Mouse (Mus musculus): Measurements from ENCODE around the gene Nfyc. TPM values are rescaled to one million over a fixed set of nuclear protein-coding genes. Genes with fewer than 3 reads are reported as not detected.

Gene Nfyc
- polyA plus RNA-seq, 1 experiment from 2014 or later = 32.0 TPM

DNA sequence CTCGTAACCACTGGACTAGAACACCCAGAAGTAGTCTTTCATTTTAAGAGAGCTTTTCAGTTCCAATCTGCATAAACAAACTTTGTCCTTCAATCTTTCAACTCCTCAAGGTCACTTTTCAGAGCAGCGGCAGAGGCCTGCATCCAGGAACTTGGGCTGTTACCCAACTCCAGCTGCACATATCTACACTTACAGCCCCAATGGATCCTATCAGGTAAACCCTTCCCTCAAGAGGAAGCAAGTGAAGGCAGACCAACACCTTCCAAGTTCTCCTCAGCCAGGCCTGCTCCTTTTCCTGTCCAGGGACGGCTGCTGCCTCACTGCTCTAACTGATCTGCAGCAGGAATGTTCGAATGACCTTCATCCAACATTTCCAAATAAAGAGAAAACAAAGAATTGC lies 17.2 kb downstream of the Nfyc start:
- peaks cover 13% of the 10 kb centered on the region for H3K4me1 ChIP-seq (ENCODE audit: insufficient read depth)
- H3K9ac ChIP-seq (replicated peaks) = peak overlapping the region; percentile 69
- no peaks in the 10 kb centered on the region for H3K9me3 ChIP-seq (ENCODE audit: low read length)
- peak overlapping the region; percentile 60; the same call in 1 of the 2 replicates for H3K4me3 ChIP-seq (ENCODE audit: low read depth, low read length)
- no peak for ATAC-seq
- peak overlapping the region; percentile 68 for H3K27ac ChIP-seq (ENCODE audit: low read depth)
- peak; percentile 14 for DNase-seq
- no peaks in the 10 kb centered on the region for H3K36me3 ChIP-seq (replicated peaks; ENCODE audit: insufficient read depth, low read length)
- 34% methylated on average over 4 of the region's 4 CpGs for WGBS (ENCODE audit: insufficient replicate concordance)
- peak overlapping the region; percentile 80 for H3K4me2 ChIP-seq (ENCODE audit: low read depth, low read length)
- TF ChIP-seq EP300 (IDR thresholded peaks at IDR 0.05; ENCODE audit: low read depth) = no peak
- H3K27me3 ChIP-seq (ENCODE audit: insufficient read depth, low read length) = no peaks in the 10 kb centered on the region

DNA sequence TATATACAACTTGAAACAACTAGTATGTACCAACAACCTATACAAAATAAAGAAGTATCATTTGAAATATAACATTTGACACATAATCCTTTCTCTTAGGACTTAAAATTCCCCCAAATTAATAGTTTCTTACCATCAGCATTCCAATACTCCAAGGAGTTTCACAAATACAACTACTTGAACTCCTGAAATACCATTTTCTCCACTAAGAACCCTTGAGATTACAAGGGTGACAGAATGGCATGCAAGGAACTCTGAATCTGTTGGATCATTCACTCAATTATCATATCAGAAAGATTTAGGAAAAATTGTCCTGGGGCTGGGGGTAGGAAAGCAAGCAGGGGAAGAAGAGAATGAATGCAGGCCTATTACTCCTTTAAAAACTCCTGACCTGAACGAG lies 17.6 kb downstream of the Nfyc start:
- DNase-seq (no peak), ATAC-seq (no peak)
- no peak for TF ChIP-seq EP300 (IDR thresholded peaks at IDR 0.05; ENCODE audit: low read depth)
- no peak for TF ChIP-seq CTCF (IDR thresholded peaks at IDR 0.05; ENCODE audit: low read depth)
- Histone ChIP-seq H3K4me1 (ENCODE audit: insufficient read depth) (peaks cover 13% of the 10 kb centered on the region), H3K27me3 (ENCODE audit: insufficient read depth, low read length) (no peaks in the 10 kb centered on the region), H3K4me3 (ENCODE audit: low read depth, low read length) (peak overlapping the region; percentile 60; the same call in 1 of the 2 replicates), H3K4me2 (ENCODE audit: low read depth, low read length) (peak overlapping the region; percentile 80), H3K36me3 (replicated peaks; ENCODE audit: insufficient read depth, low read length) (no peaks in the 10 kb centered on the region), H3K27ac (ENCODE audit: low read depth) (peak overlapping the region; percentile 68), H3K9ac (replicated peaks) (peak overlapping the region; percentile 69), H3K9me3 (ENCODE audit: low read length) (no peaks in the 10 kb centered on the region)
- 52% methylated on average over 1 of the region's 1 CpGs for WGBS (ENCODE audit: insufficient replicate concordance)

DNA sequence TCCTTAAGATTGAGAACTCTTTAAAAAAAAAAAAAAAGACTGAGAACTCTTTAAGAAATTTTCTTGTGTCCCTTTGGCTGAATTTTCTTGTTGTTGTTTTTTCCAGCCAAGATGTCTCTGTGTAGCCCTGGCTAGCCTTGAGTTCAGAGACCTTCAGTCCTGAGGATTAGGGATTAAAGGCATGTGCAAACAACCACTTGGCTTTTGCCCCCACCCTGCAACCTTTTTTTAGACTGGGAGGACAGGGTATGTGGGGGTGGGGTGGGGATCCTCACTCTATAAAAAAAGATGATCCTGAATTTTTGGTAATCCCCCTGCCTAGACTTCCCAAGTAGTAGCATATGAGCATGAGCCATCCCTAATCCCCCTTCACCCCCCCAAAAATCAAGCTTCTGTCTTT lies 25.6 kb downstream of the Nfyc start:
- Histone ChIP-seq H3K4me1 (ENCODE audit: insufficient read depth) (no peaks in the 10 kb centered on the region; the same call in none of the 2 replicates), H3K27ac (ENCODE audit: low read depth) (peak overlapping the region; percentile 56; the same call in 1 of the 2 replicates), H3K9me3 (ENCODE audit: low read length) (no peaks in the 10 kb centered on the region), H3K36me3 (replicated peaks; ENCODE audit: insufficient read depth, low read length) (no peaks in the 10 kb centered on the region), H3K4me3 (ENCODE audit: low read depth, low read length) (no peak overlapping the region), H3K4me2 (ENCODE audit: low read depth, low read length) (0 out of 2 replicates have a peak overlapping the region, but pooled peaks have one; percentile 15), H3K27me3 (ENCODE audit: insufficient read depth, low read length) (no peaks in the 10 kb centered on the region), H3K9ac (replicated peaks) (no peak overlapping the region)
- no peak for DNase-seq
- TF ChIP-seq EP300 (IDR thresholded peaks at IDR 0.05; ENCODE audit: low read depth) (no peak), CTCF (IDR thresholded peaks at IDR 0.05; ENCODE audit: low read depth) (no peak)
- ATAC-seq = 0 out of 2 replicates have a peak, but pooled peaks have one; percentile 35

DNA sequence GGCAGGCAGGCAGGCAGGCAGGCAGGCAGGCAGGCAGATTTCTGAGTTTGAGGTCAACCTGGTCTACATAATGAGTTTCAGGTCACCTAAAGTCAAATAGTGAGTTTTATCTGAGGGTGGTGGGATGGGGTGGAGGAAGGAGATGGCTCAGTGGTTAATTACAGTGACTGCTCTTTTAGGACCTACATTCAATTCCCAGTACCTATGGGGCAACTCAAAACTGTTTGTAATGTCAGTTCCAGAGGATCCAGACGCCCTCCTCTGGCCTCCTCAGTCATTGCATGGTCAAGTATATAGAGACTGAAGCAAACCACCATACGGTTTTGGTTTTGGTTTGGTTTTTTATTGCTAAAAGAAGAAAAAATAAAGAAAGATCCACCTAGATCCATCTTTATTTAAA lies 29.9 kb downstream of the Nfyc start:
- peak overlapping the region; percentile 19; the same call in 1 of the 2 replicates for H3K27ac ChIP-seq (ENCODE audit: low read depth)
- no peak overlapping the region for H3K9ac ChIP-seq (replicated peaks)
- H3K4me1 ChIP-seq (ENCODE audit: insufficient read depth) = no peaks in the 10 kb centered on the region; the same call in 1 of the 2 replicates
- no peak overlapping the region for H3K4me2 ChIP-seq (ENCODE audit: low read depth, low read length)
- no peaks in the 10 kb centered on the region for H3K36me3 ChIP-seq (replicated peaks; ENCODE audit: insufficient read depth, low read length)
- no peaks in the 10 kb centered on the region for H3K9me3 ChIP-seq (ENCODE audit: low read length)
- no peak overlapping the region for H3K4me3 ChIP-seq (ENCODE audit: low read depth, low read length)
- TF ChIP-seq CTCF (IDR thresholded peaks at IDR 0.05; ENCODE audit: low read depth) (peak; percentile 52), EP300 (IDR thresholded peaks at IDR 0.05; ENCODE audit: low read depth) (no peak)
- peak; percentile 30 for DNase-seq
- ATAC-seq = peak; percentile 53; the same call in 1 of the 2 replicates
- H3K27me3 ChIP-seq (ENCODE audit: insufficient read depth, low read length) = no peaks in the 10 kb centered on the region
- whole genome bisulfite sequencing (ENCODE audit: insufficient replicate concordance) = 28% methylated on average over 2 of the region's 2 CpGs

DNA sequence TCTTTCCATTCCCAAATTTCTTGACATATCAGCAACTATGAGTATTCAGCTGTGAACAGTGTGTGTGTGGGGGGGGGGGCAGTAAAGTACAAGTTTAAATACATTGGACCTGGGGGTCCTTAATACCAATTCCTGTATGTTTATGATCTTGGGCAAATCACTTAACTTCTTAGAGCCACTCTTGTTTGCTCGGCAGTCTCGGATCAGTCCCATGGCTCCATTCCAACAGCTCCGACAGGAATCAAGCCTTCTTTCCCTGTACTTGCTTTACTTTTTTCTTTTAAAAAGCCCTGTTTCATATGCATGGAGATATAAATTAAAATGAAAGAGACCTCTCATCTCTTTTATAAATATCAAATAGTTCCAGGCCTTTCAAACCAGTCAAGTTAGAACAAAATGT lies 30.7 kb downstream of the Nfyc start:
- 73% methylated on average over 3 of the region's 3 CpGs for WGBS (ENCODE audit: insufficient replicate concordance)
- no peak overlapping the region for H3K4me3 ChIP-seq (ENCODE audit: low read depth, low read length)
- no peaks in the 10 kb centered on the region for H3K9me3 ChIP-seq (ENCODE audit: low read length)
- no peaks in the 10 kb centered on the region for H3K36me3 ChIP-seq (replicated peaks; ENCODE audit: insufficient read depth, low read length)
- no peak overlapping the region for H3K27ac ChIP-seq (ENCODE audit: low read depth)
- no peaks in the 10 kb centered on the region for H3K27me3 ChIP-seq (ENCODE audit: insufficient read depth, low read length)
- no peak for DNase-seq
- ATAC-seq = no peak
- TF ChIP-seq EP300 (IDR thresholded peaks at IDR 0.05; ENCODE audit: low read depth) (no peak), CTCF (IDR thresholded peaks at IDR 0.05; ENCODE audit: low read depth) (no peak)
- H3K9ac ChIP-seq (replicated peaks) = no peak overlapping the region
- no peak overlapping the region for H3K4me2 ChIP-seq (ENCODE audit: low read depth, low read length)
- no peaks in the 10 kb centered on the region; the same call in none of the 2 replicates for H3K4me1 ChIP-seq (ENCODE audit: insufficient read depth)

DNA sequence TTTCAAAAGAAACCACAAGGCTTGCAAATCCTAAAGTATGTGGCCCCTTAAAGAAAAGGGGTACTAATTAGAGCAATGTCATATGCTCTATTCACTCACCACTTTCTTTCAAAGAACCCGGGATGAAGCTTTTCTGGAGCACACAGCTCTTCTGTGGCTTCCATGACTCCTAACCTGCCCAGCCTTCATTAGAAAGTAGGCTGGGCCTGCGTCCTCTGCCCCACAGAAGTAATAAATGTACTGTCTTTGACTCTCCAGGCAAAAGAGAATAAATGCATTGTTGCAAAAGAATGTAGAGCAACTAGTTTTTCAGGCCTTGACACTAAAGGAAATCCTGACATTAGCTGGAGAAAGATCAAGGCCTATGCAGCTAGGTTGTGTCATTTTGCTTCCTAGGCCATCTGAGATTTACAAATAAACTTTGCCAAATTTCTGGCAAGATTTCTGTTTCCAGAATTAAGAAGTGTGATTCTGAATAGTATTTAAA lies 31.6 kb downstream of the Nfyc start:
- Histone ChIP-seq H3K27ac (ENCODE audit: low read depth) (no peak overlapping the region), H3K4me3 (ENCODE audit: low read depth, low read length) (no peak overlapping the region), H3K27me3 (ENCODE audit: insufficient read depth, low read length) (no peaks in the 10 kb centered on the region), H3K9ac (replicated peaks) (no peak overlapping the region), H3K4me1 (ENCODE audit: insufficient read depth) (no peaks in the 10 kb centered on the region; the same call in 1 of the 2 replicates), H3K4me2 (ENCODE audit: low read depth, low read length) (no peak overlapping the region), H3K9me3 (ENCODE audit: low read length) (no peaks in the 10 kb centered on the region), H3K36me3 (replicated peaks; ENCODE audit: insufficient read depth, low read length) (no peaks in the 10 kb centered on the region)
- DNase-seq (no peak), ATAC-seq (no peak)
- TF ChIP-seq CTCF (IDR thresholded peaks at IDR 0.05; ENCODE audit: low read depth) (no peak), EP300 (IDR thresholded peaks at IDR 0.05; ENCODE audit: low read depth) (no peak)
- 70% methylated on average over 2 of the region's 2 CpGs for WGBS (ENCODE audit: insufficient replicate concordance)
